Mouse (Mus musculus) layer of hippocampus, postnatal 25 days (tissue): ENCODE data around the gene Nkx2-2. TPM values are rescaled to one million over a fixed set of nuclear protein-coding genes. Genes with fewer than 3 reads are reported as not detected.
"Not testable (repeated sequence)": the region's sequence is repeated elsewhere in the genome, so short reads cannot be mapped to it uniquely, and the experiment has no call there.

Experiments used
- DNase-seq, 2 experiments: peaks; one replicate each; pipeline ENCODE4 v3.0.0; 2022; ENCODE audit warnings: mixed read lengths in 2 of 2, low spot score in 1 of 2; ENCODE audit errors: extremely low spot score in 1 of 2
- total RNA-seq, 2 experiments: library from RNA; stranded (reverse); gene quantifications; 2 replicates each; pipeline ENCODE4 v1.2.3; 2021

The Nkx2-2 gene
- total RNA-seq, 2 experiments from 2014 or later: 8.9 to 9.5 TPM

GRCm38 (mm10) chr2:147181926-147182708 lies 11.9 kb downstream of the Nkx2-2 start:
- DNase-seq: no peak

- DNase-seq: no peak
Measured at GRCm38 (mm10) chr2:147181304-147181665, 12.8 kb downstream of the Nkx2-2 start.

- no peak for DNase-seq
Measured at GRCm38 (mm10) chr2:147180649-147181303, 13.3 kb downstream of the Nkx2-2 start.

- DNase-seq: peak; percentile 48 to 70
Measured at GRCm38 (mm10) chr2:147178091-147179059, 15.7 kb downstream of the Nkx2-2 start.

GRCm38 (mm10) chr2:147177672-147178071 lies 16.4 kb downstream of the Nkx2-2 start:
- DNase-seq: peak; percentile 85 to 96

- no peak for DNase-seq
Measured at GRCm38 (mm10) chr2:147175296-147175695, 18.7 kb downstream of the Nkx2-2 start.

- DNase-seq: no peak
Measured at GRCm38 (mm10) chr2:147173751-147174150, 20.3 kb downstream of the Nkx2-2 start.

GRCm38 (mm10) chr2:147170538-147170937 lies 23.5 kb downstream of the Nkx2-2 start:
- DNase-seq: not testable (repeated sequence)

GRCm38 (mm10) chr2:147165863-147166262 lies 28.2 kb downstream of the Nkx2-2 start:
- DNase-seq: no peak

- DNase-seq: no peak
Measured at GRCm38 (mm10) chr2:147165376-147165775, 28.7 kb downstream of the Nkx2-2 start.

GRCm38 (mm10) chr2:147152543-147152942 lies 41.5 kb downstream of the Nkx2-2 start:
- DNase-seq: no peak

Other genes starting within 250 kb of the Nkx2-2 start
- 10 to 100 TPM; 41.6 to 58.6 TPM for gene Xrn2, start 181.2 kb downstream of the Nkx2-2 start, total RNA-seq
- gene Nkx2-4, start 108.8 kb downstream of the Nkx2-2 start, total RNA-seq: not detected
- gene Pax1, start 167.7 kb upstream of the Nkx2-2 start, total RNA-seq: not detected